Mouse (Mus musculus) erythroblast, embryonic 14.5 days (primary cell): ENCODE measurements around the gene Shroom3. TPM values are rescaled to one million over a fixed set of nuclear protein-coding genes. Genes with fewer than 3 reads are reported as not detected.

Experiments
- H3K27me3 ChIP-seq: 2 replicates; pipeline ENCODE4 v1.6.1; 2012; ENCODE audit warnings: inconsistent platforms; ENCODE audit not compliant: control insufficient read depth
- H3K36me3 ChIP-seq: 2 replicates; pipeline ENCODE4 v1.6.1; 2012; ENCODE audit warnings: mild to moderate bottlenecking, inconsistent platforms; ENCODE audit not compliant: control insufficient read depth
- H3K4me1 ChIP-seq: 2 replicates; pipeline ENCODE4 v1.6.1; 2012; ENCODE audit warnings: inconsistent platforms; ENCODE audit not compliant: control insufficient read depth
- H3K4me3 ChIP-seq: replicated peaks from 2 replicates; pipeline ENCODE3; 2012; ENCODE audit warnings: moderate library complexity, mild to moderate bottlenecking, inconsistent platforms
- H3K9me3 ChIP-seq: 2 replicates; pipeline ENCODE4 v1.6.1; 2012; ENCODE audit warnings: low read length, inconsistent platforms, mixed read lengths; ENCODE audit not compliant: control insufficient read depth
- GATA1 ChIP-seq: IDR thresholded peaks from 2 replicates; pipeline ENCODE4 v1.6.1; 2012; ENCODE audit warnings: low read length, inconsistent platforms, mixed read lengths
- TAL1 ChIP-seq: IDR thresholded peaks from 3 replicates; pipeline ENCODE4 v1.6.1; 2012; ENCODE audit warnings: low read length, inconsistent platforms, mixed read lengths
- polyA plus RNA-seq: library from polyadenylated mRNA; stranded (reverse); fragments of >175 nt; gene quantifications from 2 replicates; pipeline ENCODE4 v1.2.3, GENCODE M21; 2012

Shroom3 gene
- polyA plus RNA-seq, 1 experiment = 0.04 TPM

DNA sequence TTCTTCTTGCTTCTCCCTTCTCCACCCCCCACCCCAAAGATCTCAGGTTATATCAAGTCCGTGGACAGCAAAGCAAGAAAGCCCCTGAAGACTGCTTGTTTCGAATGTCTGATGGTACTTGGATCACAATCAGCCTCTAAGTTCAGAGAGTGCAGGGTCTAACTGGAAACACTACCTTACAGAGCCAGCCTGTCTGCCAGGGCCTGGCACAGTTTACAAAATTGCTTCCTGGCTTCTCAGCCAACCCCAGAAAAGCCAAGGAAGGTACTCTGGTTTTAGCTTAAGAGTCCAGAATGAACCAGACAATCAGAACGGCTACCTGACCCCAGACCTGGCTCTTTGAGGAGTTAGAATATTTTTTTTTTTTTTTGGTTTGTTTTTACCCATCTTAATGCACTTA, 159.6 kb downstream of the Shroom3 start:
- Histone ChIP-seq H3K4me1 (no peaks in the 10 kb centered on the region), H3K27me3 (no peaks in the 10 kb centered on the region), H3K4me3 (no peak overlapping the region), H3K9me3 (no peaks in the 10 kb centered on the region), H3K36me3 (no peaks in the 10 kb centered on the region)
- TF ChIP-seq TAL1 (no peak), GATA1 (no peak)

DNA sequence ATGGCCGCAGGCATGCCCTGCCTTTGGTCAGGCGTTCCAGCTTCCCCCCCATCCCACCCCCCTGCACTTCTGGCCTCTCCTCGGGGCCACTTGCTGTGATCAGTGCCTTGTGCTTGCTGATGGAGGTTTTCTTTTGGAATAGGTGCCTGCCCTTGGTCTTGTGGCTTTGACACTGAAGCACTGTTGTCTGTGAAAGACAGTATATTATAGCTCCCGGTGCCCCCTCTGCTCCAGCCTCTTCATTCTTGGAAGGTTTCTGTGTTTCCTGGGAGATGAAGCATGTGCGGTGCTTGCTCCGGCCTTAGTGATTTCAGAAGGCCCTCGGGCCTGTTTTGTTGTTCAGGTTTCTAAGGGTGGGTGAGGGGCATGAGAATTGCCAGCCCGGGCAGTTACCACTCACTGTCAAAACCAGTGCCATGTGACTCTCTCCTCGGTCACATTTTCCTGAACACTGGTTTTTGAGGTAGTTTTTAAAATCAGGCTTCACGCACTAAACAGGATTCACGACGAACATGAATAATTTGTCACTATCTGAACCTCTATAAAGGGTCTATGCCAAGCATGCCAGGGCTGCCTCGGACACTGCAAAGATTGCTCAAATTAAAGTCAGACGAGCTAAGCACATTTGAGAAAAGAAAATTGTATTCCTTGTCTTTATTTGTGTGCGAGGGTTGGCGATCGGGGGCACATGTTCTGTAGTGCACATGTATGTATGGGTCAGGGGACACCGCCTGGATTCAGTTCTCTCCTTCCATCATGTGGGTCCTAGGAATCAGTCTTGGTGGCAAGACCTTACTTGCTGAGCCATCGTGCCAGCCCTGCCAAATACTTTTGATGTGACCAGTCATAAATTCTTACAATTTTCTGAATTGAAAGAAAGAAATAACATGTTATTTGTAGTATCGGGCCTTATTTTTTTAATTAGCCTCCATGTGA, 160.9 kb downstream of the Shroom3 start:
- no peak overlapping the region for H3K4me3 ChIP-seq
- no peaks in the 10 kb centered on the region for H3K9me3 ChIP-seq
- TF ChIP-seq TAL1 = no peak
- no peak for TF ChIP-seq GATA1

DNA sequence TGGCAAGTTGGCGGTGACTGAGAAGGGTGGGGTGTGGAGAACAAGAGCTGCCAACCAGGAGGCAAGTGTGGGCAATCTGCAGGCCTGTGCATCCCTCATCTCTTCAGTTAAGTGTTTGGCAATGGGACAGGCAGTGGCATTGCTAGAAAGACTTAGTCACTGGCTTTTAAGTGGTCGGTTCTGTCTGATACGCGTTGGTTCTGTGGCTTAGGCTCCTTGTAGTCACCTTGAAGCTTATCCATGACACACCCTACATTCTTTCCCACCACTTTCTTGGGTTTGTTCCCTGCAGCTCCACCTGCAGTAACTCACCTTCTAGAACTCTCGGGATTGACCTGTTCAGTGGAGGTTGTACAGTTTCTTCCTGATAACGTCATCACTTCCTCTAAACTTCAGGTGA, 166.5 kb downstream of the Shroom3 start:
- TF ChIP-seq TAL1 = no peak
- no peak for TF ChIP-seq GATA1
- Histone ChIP-seq H3K27me3 (no peaks in the 10 kb centered on the region), H3K4me1 (no peaks in the 10 kb centered on the region), H3K36me3 (no peaks in the 10 kb centered on the region), H3K9me3 (no peaks in the 10 kb centered on the region), H3K4me3 (no peak overlapping the region)

More for the DNA sequence above, 160.9 kb downstream of the Shroom3 start:
- Histone ChIP-seq H3K36me3 (no peaks in the 10 kb centered on the region), H3K4me1 (no peaks in the 10 kb centered on the region), H3K27me3 (no peaks in the 10 kb centered on the region)

DNA sequence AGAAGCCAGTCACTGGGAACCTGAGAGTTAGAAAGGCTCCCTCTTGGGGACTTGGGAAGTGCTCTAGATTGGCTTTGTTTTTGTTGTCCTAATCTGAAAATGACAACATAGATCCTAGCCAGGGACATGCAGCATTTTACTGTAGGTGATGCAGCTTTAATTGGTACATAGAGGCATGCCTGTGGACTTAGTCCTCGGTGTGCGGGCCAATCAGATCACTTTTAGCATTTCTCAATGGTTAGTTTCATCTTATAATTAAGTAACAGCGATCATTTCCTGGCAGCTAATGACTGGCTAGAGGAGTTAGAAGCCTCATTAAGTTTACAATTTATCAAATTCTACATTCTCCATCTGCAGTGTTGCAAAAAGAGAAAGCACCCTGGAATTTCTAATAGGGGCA, 167.7 kb downstream of the Shroom3 start:
- TF ChIP-seq GATA1 = no peak
- no peak for TF ChIP-seq TAL1

GRCm38 (mm10) chr5:92854983-92855382, 171.7 kb downstream of the Shroom3 start:
- Histone ChIP-seq H3K4me3 (no peak overlapping the region), H3K9me3 (no peaks in the 10 kb centered on the region), H3K27me3 (no peaks in the 10 kb centered on the region), H3K4me1 (no peaks in the 10 kb centered on the region), H3K36me3 (no peaks in the 10 kb centered on the region)
- TF ChIP-seq TAL1 (no peak), GATA1 (no peak)

More for the DNA sequence above, 167.7 kb downstream of the Shroom3 start:
- Histone ChIP-seq H3K27me3 (no peaks in the 10 kb centered on the region), H3K9me3 (no peaks in the 10 kb centered on the region), H3K36me3 (no peaks in the 10 kb centered on the region), H3K4me1 (no peaks in the 10 kb centered on the region), H3K4me3 (no peak overlapping the region)

DNA sequence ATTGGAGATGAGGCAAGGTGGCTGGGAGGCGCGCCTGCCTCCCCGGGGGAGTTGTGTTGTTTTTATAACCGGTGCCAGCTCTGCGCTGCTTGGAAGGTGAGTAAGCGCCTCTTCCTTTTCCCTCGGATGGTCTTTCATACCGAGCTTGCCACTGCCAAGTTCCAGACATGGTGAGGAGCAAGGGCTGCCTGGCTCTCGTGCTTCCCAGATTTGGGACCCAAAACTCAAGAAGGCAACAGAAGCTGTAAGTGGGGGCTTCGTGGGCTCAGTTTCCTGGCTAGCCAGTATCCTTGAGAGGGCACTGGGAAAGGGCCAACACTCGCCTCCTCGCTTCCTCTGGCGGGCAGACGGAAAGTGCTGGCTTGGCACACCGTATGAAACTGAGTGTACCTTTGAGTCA, 173.1 kb downstream of the Shroom3 start:
- no peak for TF ChIP-seq TAL1
- TF ChIP-seq GATA1 = no peak
- no peaks in the 10 kb centered on the region for H3K9me3 ChIP-seq
- H3K4me3 ChIP-seq = no peak overlapping the region
- H3K4me1 ChIP-seq = no peaks in the 10 kb centered on the region
- H3K36me3 ChIP-seq = no peaks in the 10 kb centered on the region
- H3K27me3 ChIP-seq = no peaks in the 10 kb centered on the region

DNA sequence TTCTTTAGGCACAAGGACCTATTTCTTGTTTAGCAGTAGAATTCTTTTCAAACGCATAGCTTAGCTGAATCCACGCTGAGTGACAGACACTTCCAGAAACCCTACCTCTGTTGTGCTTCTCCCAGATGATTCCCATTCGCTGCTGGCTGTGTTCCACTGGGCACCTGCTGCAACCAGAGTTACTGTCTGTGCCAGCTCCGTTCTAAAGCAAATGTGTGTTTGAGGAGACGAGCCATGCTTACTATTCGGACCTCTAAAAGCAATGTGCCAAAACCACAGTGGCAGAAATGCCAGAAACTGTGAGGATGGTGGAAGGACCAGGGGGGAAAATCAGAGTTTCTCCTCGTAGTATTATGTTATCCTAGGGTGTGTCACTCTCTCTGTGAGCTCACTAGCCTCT, 173.9 kb downstream of the Shroom3 start:
- no peaks in the 10 kb centered on the region for H3K27me3 ChIP-seq
- TF ChIP-seq GATA1 (no peak), TAL1 (no peak)
- no peak overlapping the region for H3K4me3 ChIP-seq
- no peaks in the 10 kb centered on the region for H3K9me3 ChIP-seq
- H3K36me3 ChIP-seq = no peaks in the 10 kb centered on the region
- no peaks in the 10 kb centered on the region for H3K4me1 ChIP-seq

- no peaks in the 10 kb centered on the region for H3K36me3 ChIP-seq
- no peak overlapping the region for H3K4me3 ChIP-seq
- TF ChIP-seq GATA1 (no peak), TAL1 (no peak)
- H3K4me1 ChIP-seq = no peaks in the 10 kb centered on the region
- H3K9me3 ChIP-seq = no peaks in the 10 kb centered on the region
- no peaks in the 10 kb centered on the region for H3K27me3 ChIP-seq
Measured at GRCm38 (mm10) chr5:92858104-92858503, 174.9 kb downstream of the Shroom3 start.

DNA sequence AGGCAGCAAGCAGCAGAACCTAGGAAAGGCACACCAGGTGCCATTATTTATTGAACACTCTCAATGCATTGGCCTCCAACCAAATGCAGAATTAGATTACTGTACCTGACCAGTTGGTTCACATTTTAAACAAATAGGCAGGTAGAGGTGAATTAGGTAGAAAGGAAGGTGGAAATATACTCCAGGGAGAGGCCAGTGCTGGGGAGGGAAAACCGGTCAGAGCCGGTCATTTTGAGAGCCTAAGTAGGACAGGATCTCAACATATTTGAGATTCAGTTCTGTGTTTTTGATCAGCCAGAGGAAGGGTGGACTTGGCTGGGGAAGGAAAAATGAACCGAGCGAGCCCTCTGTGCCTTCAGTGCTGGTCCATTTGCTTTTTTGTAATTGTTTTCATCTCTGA, 175.3 kb downstream of the Shroom3 start:
- H3K27me3 ChIP-seq = no peaks in the 10 kb centered on the region
- no peak for TF ChIP-seq TAL1
- TF ChIP-seq GATA1 = no peak
- H3K4me1 ChIP-seq = no peaks in the 10 kb centered on the region
- no peaks in the 10 kb centered on the region for H3K9me3 ChIP-seq
- H3K36me3 ChIP-seq = no peaks in the 10 kb centered on the region
- no peak overlapping the region for H3K4me3 ChIP-seq
